Mouse (Mus musculus): ENCODE measurements around the gene Cox10.

The Cox10 gene

DNA sequence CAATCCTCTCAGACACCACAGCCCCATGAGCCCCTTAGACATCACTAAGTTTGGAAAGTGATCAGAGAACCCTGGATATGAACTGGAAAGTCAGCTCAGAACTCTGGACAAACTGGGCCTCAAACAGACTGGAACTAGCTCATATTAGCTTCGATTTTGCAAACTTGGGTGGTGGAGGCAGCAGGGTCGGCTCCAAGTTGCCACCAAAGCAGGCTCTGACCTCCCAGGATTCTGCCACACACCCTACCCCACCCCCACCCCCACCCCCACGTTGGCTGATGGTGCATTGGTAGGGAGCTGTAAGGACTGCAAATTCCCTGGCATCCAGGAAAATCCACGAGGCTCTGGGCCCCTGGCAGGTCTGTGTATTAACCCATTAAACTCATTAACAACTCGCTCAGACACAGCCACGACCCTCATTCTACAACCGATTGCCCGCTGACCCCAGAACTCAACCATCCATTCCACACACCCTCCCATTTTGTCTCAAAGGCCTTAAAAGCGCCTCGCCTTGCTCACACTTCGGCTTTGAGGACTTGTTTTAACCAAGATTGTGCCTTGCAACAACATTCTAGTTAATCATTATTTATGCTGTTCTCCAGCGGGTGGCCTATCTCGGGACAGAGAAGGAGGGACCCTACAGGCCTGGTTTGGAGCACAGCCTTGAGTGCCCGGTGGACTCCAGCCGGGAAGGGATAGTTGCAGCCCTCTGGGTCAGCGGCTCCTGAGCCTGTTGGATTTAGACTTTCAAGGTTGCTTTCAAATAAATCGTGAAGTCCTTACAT lies 160.8 kb downstream of the Cox10 start:
- no peak for DNase-seq (ENCODE audit: low spot score in 2 of 2)

DNA sequence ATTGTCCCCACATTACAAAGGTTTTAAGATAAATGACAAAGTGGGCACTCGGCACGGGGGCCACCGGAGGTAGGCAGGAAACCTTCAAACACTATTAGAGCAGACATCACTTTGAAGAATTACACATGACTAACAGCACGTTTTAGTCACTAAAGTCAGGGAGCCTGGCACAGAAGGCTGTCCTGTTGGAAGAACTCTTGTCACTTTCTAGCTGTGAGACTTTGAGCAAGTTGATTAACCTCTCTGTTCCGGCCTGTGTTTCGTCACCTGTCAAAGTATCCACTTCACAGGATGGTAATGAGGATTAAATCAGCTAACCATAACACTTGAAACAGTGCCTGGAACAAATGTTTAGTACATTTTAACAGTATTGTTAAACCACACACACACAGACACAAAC lies 161.7 kb downstream of the Cox10 start:
- no peak for DNase-seq (ENCODE audit: low spot score in 2 of 2)

DNA sequence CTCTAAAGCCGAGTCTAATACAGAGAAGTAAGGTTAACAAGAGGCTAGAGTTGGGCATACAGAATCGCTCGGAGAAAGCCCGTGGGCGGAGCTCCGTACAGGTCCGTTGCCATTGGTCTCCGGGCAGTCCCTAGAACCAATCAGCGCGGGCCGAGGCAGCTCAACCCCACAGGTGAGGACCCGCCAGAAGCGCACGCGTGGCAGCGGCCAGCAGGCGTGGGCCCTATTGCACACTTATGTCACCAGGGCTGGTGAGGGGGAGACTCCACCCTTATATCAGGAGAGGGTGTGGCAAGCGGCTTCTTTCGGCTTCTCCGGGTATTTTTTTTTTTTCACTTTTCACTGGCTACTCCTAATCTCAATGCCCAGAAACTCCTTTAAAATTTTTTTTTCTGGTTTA lies 164.9 kb downstream of the Cox10 start:
- DNase-seq (ENCODE audit: low spot score in 2 of 2) = peak in 1 of 2 experiments; percentile 51

DNA sequence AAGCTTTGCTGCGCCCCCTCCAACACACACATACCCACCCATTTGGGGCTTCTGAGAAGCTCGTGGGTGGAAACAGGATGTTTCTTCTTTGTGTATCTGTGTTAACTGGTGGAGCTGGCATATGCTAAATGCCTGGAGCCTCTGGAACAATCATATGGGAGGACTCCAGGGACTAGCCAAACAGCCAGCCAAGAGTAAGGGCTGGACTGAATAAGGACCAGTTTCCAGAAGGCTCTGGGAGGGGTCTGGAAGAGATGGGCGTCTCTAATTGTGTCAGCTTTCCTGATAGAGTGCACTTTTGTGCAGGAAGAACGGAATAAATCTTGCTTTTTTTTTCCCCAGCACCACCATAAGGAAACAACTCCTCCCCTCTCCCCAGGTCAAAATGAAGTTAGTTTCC lies 165.3 kb downstream of the Cox10 start:
- DNase-seq (ENCODE audit: low spot score in 2 of 2) = no peak

Measured in urinary bladder, postnatal 4 days (tissue).